Mouse (Mus musculus) liver, embryonic 16.5 days (tissue): ENCODE measurements around the gene Cfap161. TPM values are rescaled to one million over a fixed set of nuclear protein-coding genes. Genes with fewer than 3 reads are reported as not detected.

Source experiments
- ATAC-seq: fragments of 200-750 bp; cut with Nextera tagmentation; 2 replicates; pipeline ENCODE4 v1.8.0; 2017; ENCODE audit warnings: low read depth, mild to moderate bottlenecking, moderate number of reproducible peaks, moderate library complexity
- H3K27ac ChIP-seq: fragments of 300-500 bp; sonication (generic); 2 replicates; pipeline ENCODE4 v1.5.1; 2014; ENCODE audit warnings: mild to moderate bottlenecking, low read length
- H3K27me3 ChIP-seq: fragments of 300-500 bp; sonication (generic); 2 replicates; pipeline ENCODE4 v1.6.1; 2014; ENCODE audit warnings: low read depth, low read length, mixed read lengths; ENCODE audit not compliant: control insufficient read depth, insufficient read depth
- H3K36me3 ChIP-seq: fragments of 300-500 bp; sonication (generic); 2 replicates; pipeline ENCODE4 v1.6.1; 2014; ENCODE audit warnings: mild to moderate bottlenecking; ENCODE audit not compliant: control insufficient read depth, insufficient read depth
- H3K4me1 ChIP-seq: fragments of 300-500 bp; sonication (generic); 2 replicates; pipeline ENCODE4 v1.6.1; 2014; ENCODE audit warnings: low read depth, low read length, mixed read lengths; ENCODE audit not compliant: control insufficient read depth
- H3K4me2 ChIP-seq: fragments of 300-500 bp; sonication (generic); 2 replicates; pipeline ENCODE4 v1.6.1; 2014; ENCODE audit warnings: low read depth, low read length, mixed read lengths
- H3K4me3 ChIP-seq: fragments of 300-500 bp; sonication (generic); 2 replicates; pipeline ENCODE4 v1.5.1; 2014; ENCODE audit warnings: low read depth, mild to moderate bottlenecking, low read length
- H3K9ac ChIP-seq: fragments of 300-500 bp; sonication (generic); 2 replicates; pipeline ENCODE4 v1.6.1; 2014; ENCODE audit warnings: low read depth, low read length
- H3K9me3 ChIP-seq: fragments of 300-500 bp; sonication (generic); replicated peaks from 2 replicates; pipeline ENCODE4 v1.6.1; 2016; ENCODE audit warnings: low read length; ENCODE audit not compliant: control insufficient read depth
- WGBS: fragments of 180-500 bp; shearing (Covaris S2); extraction: QIAGEN DNeasy Blood & Tissue Kit; methylation state at CpG from one replicate; pipeline ENCODE4 v1.1.7; 2014; ENCODE audit not compliant: insufficient replicate concordance; 5-methylcytosine and 5-hydroxymethylcytosine counted together
- polyA plus RNA-seq: library from polyadenylated mRNA; unstranded; fragments of >200 nt; fragmentation: Nextera tagmentation; extraction: Ambion mirVana; gene quantifications from 2 replicates; pipeline ENCODE4 v1.2.1, GENCODE M21; 2015

Cfap161 gene
- polyA plus RNA-seq, 1 experiment from 2014 or later: not detected

DNA sequence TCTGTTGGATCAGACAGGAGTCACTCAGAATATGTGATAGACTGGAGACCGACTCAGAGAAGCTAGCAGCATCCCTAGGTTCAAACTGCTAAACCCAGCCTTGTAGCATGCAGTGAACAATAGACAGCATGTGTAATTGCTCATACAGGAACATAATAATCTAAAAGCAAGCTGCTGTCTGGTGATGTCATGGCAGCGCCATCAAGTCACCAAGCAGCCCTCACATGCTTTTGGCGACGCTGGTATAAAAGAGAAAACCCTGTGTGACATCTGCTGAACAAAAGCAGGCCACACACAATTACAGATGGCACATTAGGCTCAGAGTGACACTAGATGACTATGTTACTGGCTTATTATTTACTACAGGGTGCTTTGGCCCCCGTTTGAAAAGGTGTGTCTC, 1.5 kb upstream of the Cfap161 start:
- Histone ChIP-seq H3K4me2 (no peak overlapping the region), H3K9me3 (no peaks in the 10 kb centered on the region), H3K4me3 (no peak overlapping the region), H3K4me1 (no peaks in the 10 kb centered on the region), H3K27me3 (no peaks in the 10 kb centered on the region), H3K36me3 (no peaks in the 10 kb centered on the region), H3K27ac (no peak overlapping the region), H3K9ac (no peak overlapping the region)
- ATAC-seq: no peak
- WGBS: 66% methylated on average over 5 of the region's 5 CpGs

DNA sequence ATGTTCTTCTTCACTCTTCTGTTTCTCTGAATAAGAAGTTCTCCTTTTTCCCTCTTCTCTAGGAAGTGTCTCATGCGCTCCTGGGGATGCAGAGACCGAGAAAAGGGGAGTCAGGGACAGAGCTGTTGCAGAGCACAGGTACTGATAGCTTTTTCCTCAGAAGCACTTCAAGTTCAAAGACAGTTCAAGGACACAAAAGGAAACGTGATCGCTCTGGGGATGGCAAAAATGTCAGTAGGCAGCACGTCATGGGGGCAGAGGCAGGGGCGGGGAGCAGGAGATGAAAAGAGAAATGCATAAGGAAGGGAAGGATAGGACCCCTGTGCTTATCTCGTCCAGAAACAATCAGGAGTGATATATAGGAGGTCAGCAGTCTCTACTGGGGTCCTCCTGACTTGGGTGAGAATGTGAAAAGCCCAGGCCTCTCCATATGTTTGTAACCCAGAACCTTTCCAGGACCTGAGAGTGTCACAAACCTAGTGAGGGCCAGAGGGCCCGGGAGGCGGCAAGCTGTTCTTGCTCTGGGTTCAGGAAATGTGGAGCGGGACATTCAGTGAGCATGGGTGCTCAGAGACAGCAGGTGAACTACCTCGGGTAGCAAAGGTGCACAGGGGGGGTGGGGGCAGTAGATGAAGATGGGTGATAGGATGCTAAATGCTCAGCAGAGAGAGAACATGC, 535 bp downstream of the Cfap161 start:
- no peaks in the 10 kb centered on the region for H3K9me3 ChIP-seq
- no peak overlapping the region for H3K4me2 ChIP-seq
- WGBS: 27% methylated on average over 11 of the region's 11 CpGs
- no peak overlapping the region for H3K4me3 ChIP-seq
- H3K27ac ChIP-seq: no peak overlapping the region
- no peaks in the 10 kb centered on the region for H3K36me3 ChIP-seq
- no peaks in the 10 kb centered on the region for H3K27me3 ChIP-seq
- ATAC-seq: no peak
- no peaks in the 10 kb centered on the region for H3K4me1 ChIP-seq
- no peak overlapping the region for H3K9ac ChIP-seq

DNA sequence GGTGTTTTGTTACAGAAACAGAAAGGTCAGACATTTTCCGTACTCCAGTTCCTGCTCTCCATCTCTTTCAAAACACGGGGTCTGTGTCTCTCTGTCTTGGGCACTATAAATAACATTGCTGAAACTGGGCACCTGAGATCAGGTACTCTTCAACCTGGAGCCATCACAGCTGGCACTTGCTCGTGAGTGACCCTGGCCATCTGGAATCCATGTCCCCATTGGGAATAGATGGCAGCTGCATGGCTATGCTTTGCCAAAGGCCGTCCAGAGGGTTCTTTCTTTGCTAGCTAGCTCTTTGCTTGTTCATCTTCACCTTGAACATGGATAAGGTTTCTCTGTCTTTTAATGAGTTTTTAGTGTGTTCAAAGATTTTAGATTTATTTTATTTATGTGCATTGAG, 13.8 kb downstream of the Cfap161 start:
- H3K9me3 ChIP-seq: no peaks in the 10 kb centered on the region
- H3K4me2 ChIP-seq: no peak overlapping the region
- H3K4me1 ChIP-seq: no peaks in the 10 kb centered on the region
- H3K36me3 ChIP-seq: no peaks in the 10 kb centered on the region
- H3K27ac ChIP-seq: no peak overlapping the region
- H3K27me3 ChIP-seq: no peaks in the 10 kb centered on the region
- no peak overlapping the region for H3K4me3 ChIP-seq
- WGBS: 61% methylated on average over 4 of the region's 4 CpGs
- ATAC-seq: no peak
- H3K9ac ChIP-seq: no peak overlapping the region

DNA sequence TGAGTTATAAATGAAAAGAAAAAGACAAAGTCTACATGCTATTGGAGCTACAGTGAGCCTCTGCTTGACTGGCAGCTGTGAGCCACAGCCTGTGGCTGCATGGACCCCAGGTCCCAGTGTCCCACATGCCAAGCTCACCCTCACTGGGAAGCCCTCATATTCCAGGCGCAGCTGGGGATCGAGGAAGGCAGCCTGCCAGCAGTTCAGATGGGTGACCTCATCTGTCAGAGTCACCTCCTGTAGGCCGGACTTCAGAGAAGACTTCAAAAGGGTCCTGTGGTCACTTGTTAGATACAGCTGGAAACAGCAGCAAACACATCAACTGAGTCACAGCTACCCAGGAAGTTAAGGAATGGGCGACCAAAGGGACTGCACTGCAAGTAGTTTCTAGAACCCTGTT, 14.7 kb downstream of the Cfap161 start:
- Histone ChIP-seq H3K27me3 (no peaks in the 10 kb centered on the region), H3K4me3 (no peak overlapping the region), H3K4me1 (no peaks in the 10 kb centered on the region), H3K27ac (no peak overlapping the region), H3K9me3 (no peaks in the 10 kb centered on the region), H3K9ac (no peak overlapping the region), H3K36me3 (no peaks in the 10 kb centered on the region), H3K4me2 (no peak overlapping the region)
- WGBS: 53% methylated on average over 4 of the region's 4 CpGs
- ATAC-seq: no peak

DNA sequence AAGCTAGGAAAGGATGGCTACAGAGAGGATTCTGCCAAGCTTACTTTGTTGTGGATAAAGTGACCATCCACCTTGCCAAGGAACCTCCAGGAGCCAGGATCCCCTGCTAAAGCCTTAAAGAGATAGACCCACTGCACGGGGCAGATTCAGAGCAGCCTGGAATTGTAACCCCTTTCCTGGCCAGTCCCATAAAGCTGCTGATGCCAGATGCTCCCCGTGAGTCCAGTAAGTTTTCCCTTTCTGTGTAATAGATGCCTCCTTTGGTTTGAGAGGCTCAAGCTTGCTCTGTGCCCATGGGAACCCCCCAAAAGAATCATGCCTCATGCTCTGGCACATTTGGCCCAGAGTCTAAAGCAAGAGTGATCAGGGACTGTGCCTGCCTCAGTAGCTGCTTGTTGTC, 15.7 kb downstream of the Cfap161 start:
- no peak for ATAC-seq
- Histone ChIP-seq H3K9me3 (no peaks in the 10 kb centered on the region), H3K4me1 (no peaks in the 10 kb centered on the region), H3K36me3 (no peaks in the 10 kb centered on the region), H3K4me2 (no peak overlapping the region), H3K27me3 (no peaks in the 10 kb centered on the region), H3K4me3 (no peak overlapping the region), H3K9ac (no peak overlapping the region), H3K27ac (no peak overlapping the region)
- WGBS: 55% methylated on average over 2 of the region's 2 CpGs

DNA sequence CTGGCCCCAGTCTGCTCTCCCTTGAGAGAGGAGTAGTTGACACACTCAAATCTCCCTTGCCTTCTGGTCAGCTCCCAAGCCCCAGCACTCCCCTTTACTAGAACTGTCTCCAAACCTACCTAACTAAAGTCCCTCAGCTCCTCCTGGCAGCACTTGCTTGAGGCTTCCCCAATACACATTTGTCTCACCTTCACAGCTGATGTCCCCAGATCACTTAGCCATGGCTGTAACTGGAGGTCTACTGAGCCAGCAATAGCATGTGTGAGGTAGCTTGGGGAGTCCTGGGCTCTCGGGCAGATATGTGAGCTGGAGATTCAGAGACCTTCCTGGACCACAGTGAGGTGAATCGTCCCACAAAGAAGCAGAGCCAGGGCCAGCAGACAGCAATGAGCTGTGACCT, 16.2 kb downstream of the Cfap161 start:
- H3K4me1 ChIP-seq: no peaks in the 10 kb centered on the region
- H3K9ac ChIP-seq: no peak overlapping the region
- no peak overlapping the region for H3K27ac ChIP-seq
- H3K36me3 ChIP-seq: no peaks in the 10 kb centered on the region
- no peak overlapping the region for H3K4me2 ChIP-seq
- H3K27me3 ChIP-seq: no peaks in the 10 kb centered on the region
- H3K4me3 ChIP-seq: no peak overlapping the region
- no peaks in the 10 kb centered on the region for H3K9me3 ChIP-seq
- WGBS: 37% methylated on average over 2 of the region's 2 CpGs
- ATAC-seq: no peak

DNA sequence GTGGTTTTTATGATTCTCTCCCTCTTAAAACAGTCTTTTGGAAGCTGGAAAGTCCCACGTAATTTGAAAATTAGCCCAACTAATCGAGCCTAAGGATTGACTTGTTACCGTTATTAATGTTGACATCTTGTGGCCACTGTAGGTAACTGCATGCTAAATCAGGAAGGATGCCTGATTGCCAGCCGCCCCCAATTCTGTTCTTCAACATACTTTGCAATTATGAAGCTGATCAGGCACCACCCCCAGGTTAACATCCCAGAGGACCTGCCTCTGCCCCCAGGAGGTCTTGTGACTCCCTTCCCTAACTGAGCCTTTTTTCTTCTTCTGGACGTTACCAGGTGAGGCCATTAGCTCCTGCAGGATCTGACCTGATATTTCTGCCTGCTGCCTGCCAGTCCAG, 20.0 kb downstream of the Cfap161 start:
- no peak overlapping the region for H3K27ac ChIP-seq
- ATAC-seq: no peak
- H3K4me1 ChIP-seq: no peaks in the 10 kb centered on the region
- H3K4me2 ChIP-seq: no peak overlapping the region
- WGBS: 25% methylated on average over 5 of the region's 5 CpGs
- no peaks in the 10 kb centered on the region for H3K36me3 ChIP-seq
- H3K9ac ChIP-seq: no peak overlapping the region
- H3K27me3 ChIP-seq: no peaks in the 10 kb centered on the region
- no peak overlapping the region for H3K4me3 ChIP-seq
- H3K9me3 ChIP-seq: no peaks in the 10 kb centered on the region

DNA sequence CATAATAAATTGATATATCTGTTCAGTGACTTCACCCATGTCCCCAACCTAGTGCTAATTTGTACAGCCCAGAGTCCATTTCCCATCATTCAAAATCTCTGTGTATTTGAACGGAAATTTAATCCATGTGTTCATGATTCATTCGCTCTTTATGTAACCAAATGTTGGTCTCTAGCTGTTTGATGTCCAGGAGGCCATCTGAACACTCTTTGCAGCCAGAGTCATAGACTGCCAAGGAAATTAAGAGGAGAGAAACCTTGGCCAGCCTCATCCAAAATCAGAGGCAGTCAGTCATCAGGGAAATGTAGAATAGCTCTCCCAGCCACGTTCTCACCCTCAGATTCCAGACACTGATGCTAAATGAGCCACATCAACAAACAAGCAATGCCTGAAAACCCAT, 31.0 kb downstream of the Cfap161 start:
- H3K36me3 ChIP-seq: no peaks in the 10 kb centered on the region
- no peaks in the 10 kb centered on the region; the same call in 1 of the 2 replicates for H3K4me1 ChIP-seq
- no peak overlapping the region for H3K27ac ChIP-seq
- H3K4me2 ChIP-seq: no peak overlapping the region
- no peak overlapping the region for H3K4me3 ChIP-seq
- 45% methylated on average over 3 of the region's 3 CpGs for WGBS
- no peaks in the 10 kb centered on the region for H3K27me3 ChIP-seq
- H3K9ac ChIP-seq: no peak overlapping the region
- no peak for ATAC-seq
- no peaks in the 10 kb centered on the region for H3K9me3 ChIP-seq

DNA sequence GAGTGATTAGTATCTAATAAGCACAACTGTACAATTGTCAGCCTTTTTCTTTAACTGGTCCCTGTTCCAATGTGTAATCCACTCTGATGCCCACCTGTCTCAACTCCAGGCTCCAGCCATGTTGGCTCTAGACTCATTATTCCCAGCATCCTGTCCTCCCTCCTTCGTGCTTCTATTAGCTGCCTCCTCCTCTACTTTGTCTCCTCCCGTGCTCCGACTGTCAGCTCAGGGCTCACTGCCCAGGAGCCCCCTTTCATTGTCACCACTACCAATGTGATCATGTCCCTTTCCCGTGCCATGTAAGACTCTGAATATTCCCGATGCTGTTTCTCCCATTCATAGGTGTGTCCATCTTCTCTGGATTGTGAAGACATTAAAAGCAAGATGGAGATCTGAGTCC, 32.3 kb downstream of the Cfap161 start:
- Histone ChIP-seq H3K9ac (no peak overlapping the region), H3K36me3 (no peaks in the 10 kb centered on the region), H3K4me1 (no peaks in the 10 kb centered on the region; the same call in 1 of the 2 replicates), H3K9me3 (no peaks in the 10 kb centered on the region), H3K27me3 (no peaks in the 10 kb centered on the region), H3K4me2 (no peak overlapping the region), H3K27ac (no peak overlapping the region), H3K4me3 (no peak overlapping the region)
- no peak for ATAC-seq
- WGBS: 60% methylated on average over 5 of the region's 5 CpGs
